Mouse (Mus musculus) G1E-ER4 (cell line): ENCODE data around the gene Lrfn5. TPM values are rescaled to one million over a fixed set of nuclear protein-coding genes. Genes with fewer than 3 reads are reported as not detected.

Experiments used
- GATA1 ChIP-seq: IDR thresholded peaks from one replicate; pipeline ENCODE4 v1.8.0; 2012; ENCODE audit warnings: low read length, inconsistent platforms
- polyA plus RNA-seq: library from polyadenylated mRNA; stranded (reverse); fragments of >175 nt; gene quantifications from 2 replicates; pipeline ENCODE4 v1.2.3, GENCODE M21; 2012

Gene Lrfn5
- polyA plus RNA-seq: not detected in 2 replicates

DNA sequence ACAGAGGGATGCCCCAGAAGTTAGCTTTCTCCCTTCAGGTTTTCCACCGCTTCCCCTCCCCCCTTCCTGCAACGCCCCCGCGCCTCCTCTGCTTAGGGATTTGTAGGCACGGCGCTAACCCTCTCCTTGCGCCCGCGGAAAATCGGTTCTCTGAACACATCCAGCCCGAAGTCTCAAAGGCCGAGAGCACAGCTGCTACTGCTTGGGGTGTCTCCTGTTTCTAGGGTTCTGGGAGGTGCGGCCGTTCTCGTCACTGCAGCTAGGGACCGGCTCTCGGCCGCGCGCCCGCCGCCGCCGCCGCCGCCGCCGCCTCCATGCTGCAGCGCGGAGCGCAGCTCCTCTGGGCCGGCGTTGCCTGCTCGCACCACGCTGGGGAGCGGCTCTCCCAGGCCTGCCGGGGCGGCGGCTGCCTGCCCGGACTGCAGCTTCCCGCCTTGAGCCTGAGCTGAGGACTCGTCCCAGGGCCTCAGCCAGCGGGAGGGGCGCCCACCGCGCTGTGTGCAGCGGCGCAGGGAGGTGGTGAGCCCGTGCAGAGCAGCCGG lies at the start of gene Lrfn5:
Gene Lrfn5 (plus strand): TSS at position 322 of the 542 bp plus-strand sequence.
- no peak for TF ChIP-seq GATA1

DNA sequence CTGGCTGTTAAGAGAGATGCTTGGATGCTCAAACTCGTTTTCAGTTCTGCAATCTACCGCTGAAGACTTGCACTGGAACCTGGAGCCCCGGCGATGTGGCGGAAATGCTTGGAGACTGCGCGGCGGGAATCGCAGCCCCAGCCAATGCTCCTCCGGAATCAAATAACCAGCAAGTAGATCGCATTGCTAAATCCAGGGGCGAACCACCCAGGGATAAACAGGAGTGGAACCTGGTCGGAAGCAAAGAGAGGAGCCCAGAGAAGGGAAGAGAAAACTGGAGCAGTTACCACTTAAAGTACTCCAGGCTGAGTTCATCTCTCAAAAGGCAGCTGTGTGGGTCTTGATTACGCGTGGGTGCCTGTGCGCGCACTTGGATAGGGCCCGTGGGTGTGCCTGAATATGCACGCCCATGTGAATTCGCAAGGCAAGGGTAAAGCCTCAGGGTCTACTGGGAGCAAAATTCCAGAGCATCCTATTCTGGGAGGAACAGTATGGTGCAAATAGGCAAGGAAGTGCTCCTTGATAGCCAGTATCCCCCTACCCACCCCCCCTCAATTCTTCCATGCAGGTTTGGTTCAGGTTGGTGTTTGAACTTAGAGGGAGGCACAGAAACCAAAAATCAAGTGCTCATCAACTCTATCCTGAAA lies 1.3 kb upstream of the Lrfn5 start:
- no peak for TF ChIP-seq GATA1

DNA sequence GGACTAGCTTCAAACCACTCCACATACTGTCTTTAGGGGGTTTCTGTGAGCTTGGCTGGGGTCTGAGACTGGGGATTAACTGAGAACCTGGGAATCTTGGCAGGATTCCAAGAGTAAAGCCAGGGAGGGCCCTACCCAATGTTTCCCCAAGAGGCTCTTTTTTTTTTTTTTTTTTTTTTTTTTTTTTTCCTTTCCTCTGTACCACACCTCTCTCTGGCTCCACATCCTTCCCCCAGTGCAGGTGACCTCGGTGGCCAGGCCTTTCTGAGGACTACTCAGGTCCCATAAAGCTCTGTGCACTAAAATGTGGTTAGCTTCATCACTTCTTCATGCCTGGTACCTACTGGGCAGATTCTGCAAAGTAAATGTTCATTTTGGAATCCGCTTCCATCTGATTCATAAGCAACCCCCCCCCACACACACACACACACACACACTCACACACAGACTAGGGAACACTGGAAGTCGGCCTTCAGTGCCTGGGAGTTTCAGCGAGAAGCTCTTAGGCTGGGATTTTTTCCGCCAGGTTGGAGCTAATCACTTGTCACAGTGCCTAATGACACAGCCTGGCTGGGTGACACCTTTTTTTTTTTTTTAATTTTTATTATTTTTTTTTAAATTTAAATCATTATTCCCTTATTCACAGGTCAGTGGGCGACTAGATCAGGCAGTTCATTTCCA lies 662 bp upstream of the Lrfn5 start:
- TF ChIP-seq GATA1: no peak

DNA sequence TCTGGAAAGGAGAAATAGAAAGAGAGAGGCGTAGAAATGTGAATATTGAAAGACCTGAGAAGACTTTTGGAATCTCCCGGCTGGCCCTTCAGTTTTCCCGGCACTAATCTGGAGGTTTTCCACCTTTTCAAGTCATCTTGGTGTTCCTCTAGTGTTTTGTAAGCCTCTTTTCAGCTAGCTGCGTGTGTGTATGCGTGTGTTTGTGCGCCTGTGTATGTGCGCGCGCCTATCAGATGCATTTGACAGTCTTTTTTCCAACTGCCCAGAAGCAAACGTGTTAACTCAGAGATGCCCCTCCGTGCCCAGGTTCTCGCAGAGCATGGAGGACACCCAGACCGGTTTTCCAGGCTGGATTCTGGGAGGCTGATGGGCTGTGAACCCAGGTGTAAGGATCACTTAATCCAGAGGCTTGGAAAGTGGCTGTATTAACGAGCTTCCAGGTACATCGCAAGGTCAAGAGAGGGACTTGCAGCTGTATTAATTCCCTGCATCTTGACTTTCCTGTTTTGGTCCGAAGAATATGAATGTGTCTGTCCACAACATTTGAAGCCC lies 757 bp downstream of the Lrfn5 start:
- TF ChIP-seq GATA1: no peak

DNA sequence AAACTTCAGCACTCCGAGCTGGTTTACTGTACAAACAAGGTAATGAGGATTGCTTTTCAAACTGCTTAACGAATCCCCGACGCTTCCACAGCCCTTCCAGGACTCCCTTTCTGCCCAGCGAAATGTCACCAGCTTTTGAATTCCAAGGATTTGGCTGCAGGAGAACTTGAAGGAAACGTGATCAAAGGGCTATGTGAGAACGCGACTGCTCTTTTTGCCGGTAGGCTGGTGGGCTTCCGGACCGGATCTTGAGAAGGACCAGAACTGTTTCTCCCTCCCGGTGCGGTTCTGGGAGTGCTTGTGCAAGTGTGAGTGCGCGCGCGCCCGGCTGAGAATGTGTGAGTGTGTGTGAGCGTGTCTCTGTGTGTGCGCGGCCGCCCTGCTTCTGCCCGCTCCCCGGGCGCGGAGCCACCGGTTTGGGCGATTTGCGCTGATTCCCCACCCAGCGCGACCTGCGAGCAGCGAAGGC lies 1.3 kb downstream of the Lrfn5 start:
- no peak for TF ChIP-seq GATA1

DNA sequence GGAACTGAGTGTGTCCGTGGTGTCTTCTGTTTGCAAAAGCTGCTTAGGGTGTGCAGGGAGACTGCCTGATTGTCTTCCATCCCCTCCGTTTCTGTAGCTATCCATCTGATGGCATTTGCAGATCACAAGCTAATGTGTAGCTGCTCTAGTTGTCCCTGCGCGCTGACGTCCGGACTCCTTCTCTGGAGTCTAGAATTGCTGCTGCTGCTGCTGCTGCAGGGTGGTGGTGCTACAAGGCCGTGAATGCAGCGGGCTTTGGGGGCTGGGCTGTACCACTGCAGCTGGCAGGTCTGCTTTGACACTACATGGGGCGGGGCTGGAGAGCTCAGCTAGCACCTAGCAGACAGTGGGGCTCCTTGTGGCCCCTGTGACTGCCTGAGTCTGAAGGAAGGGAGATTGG lies 3.2 kb downstream of the Lrfn5 start:
- no peak for TF ChIP-seq GATA1

DNA sequence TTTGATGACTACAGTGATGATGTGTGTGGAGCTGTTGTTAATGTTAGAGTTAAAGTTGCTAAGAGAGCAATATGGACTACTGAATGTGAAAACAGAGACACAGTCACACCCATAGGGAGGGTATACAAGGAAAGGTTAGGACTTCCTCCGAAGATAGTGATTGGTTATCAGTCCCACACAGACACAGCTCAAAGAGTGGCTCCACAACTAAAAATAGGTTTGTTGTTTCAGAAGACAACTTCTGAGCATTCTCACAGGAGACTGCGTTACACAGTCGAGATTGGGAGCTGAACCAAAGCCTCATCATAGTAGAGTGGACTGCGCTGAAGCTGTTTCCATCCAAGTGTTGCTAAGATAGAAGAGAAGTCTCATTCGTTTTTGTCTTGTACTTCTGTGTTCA lies 57.0 kb downstream of the Lrfn5 start:
- no peak for TF ChIP-seq GATA1

DNA sequence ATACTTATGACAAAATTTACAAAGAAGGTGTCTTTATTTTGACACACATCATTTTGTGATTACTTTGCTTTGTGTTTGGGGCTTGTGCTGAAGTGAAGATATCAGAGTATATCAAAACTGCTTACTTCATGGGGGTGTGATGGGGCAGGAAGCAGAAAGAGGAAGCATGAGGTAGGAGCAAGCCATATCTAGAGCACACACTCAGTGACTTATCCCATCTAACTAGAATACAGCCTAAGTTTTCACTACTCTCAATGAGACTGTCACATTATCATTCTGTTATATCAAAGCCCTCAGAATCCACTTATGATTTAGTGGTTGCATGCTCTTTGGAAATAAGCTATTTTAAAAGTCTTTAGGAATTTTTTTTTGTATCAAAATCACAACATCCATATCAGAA lies 77.4 kb downstream of the Lrfn5 start:
- TF ChIP-seq GATA1: no peak

DNA sequence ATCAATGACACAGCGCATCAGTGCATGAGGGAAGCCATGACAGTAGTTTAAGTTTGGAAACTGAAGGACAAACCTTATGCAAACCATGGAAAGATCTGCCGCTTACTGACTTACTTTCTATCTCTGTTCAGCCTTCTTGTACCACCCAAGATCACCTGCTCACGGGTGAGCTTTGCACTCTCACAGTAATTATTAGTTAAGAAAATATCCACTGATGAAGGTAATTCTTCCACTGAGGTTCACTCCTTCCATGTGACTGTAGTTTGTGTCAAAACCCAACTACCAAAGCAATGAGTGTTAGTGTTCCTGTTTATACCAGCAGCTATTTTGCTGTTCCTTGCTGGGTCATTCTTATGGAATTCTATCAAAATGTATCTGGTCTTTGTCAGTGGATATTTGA lies 84.9 kb downstream of the Lrfn5 start:
- no peak for TF ChIP-seq GATA1

DNA sequence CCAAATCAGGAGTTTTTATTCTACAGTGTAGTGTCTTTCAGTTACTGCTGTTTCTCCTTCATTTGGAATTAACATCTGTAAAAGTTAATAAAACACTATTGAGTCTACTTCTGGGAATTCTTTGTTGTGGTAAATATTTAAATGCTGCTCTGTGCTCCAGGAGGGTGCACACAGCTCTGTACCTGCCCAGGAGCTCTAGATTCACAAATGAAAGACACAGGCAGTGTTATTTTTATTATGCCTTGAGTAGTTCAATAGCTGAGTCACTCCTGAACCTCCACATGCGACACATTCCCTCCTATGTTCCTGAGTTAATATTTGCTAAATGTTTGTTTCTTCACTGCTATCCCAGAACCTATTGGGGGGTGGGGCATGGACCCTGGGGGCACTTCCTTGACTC lies 87.1 kb downstream of the Lrfn5 start:
- no peak for TF ChIP-seq GATA1

DNA sequence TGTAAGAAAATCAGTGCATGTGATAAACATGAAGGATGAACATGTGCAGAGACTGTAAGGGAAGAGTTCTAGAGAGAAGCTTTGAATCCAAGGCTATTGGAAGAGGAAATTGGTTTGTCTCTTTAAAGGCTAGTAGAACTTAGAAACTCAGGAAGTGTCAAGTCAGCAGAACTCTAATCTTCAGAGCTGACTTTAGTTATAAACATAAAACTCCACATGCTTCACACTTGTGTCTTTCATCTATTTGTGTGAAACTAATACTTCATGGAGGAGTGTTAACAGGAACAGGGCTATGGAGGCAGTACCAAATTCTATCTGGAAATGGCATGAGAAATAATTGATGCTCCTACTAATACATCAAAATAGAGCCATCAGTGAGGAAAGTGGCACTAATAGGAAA lies 101.6 kb downstream of the Lrfn5 start:
- no peak for TF ChIP-seq GATA1

DNA sequence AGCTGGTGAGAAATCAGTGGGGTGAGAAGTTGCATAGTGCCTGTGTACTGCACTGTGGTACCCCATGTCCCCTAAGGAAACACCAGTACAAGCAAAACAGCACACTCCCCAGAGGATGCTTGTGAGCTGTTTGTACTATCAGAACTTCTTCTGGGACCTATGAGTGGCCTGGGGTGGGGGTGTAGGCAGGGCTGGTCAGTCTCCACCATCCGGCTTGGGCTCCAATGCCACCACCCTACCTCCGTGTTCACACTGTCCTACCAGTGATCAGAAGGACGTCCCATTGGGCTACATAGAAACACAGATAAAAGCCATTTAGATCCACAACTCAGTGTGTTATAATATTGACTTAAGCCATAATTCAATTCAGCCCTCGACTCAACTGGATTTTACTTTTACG lies 131.4 kb downstream of the Lrfn5 start:
- no peak for TF ChIP-seq GATA1

DNA sequence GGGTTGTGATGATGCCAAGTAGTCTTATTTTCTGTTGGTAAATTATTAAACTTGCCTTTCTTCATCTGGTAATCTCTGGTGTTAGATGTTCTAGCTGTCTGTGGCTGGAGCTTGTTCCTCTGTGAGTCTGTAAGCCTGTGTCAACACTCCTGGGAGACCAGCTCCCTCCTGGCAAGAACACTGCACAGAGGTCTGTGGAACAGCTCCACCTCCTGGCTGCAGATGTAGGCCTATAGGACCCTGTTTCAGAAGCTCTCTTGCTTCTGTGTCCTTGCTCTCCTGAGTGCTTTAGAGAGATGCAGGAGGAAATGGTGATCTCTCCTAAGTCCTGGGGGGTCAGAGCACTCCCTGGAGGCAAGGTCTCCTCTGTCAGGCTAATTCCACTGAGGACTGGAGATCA lies 200.2 kb downstream of the Lrfn5 start:
- TF ChIP-seq GATA1: no peak

DNA sequence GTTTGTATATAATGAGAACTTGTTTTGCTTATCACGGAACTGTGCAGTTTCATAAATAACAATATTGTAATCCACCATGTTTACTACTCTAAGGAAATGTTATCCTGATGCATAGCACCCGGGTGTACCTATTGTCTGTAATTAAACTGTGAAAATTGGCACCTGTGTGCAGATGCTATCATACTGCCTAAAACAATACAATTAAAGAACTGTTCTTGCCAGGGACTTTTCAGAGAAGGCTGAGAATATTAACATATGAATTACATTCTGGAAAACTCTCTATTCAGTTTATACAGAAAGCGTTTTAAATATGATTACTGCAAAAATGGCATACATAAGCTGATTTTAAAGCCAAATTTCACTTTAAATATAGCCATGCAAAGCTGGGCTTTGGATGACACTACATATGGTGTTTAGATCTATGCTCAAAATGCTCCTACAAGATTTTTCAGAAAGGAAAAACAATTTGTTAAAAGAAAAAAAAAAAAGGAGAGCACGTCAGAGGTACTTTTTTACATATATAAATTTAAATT lies 284.2 kb downstream of the Lrfn5 start:
- TF ChIP-seq GATA1: no peak

DNA sequence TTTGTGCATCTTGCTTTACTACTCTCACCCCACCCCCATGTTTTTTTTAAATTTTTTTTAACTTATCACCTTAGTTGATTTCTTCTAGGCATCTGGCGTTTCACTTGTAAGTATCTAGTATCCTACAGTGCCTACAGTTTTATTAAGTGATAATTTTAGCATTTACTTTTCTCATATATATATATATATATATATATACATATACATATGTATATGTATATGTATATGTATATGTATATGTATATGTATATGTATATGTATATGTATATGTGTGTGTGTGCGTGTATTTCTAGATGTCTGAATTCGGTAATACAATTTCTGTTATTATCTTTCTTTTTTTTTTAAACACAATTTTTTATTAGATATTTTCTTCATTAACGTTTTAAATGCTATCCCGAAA lies 300.7 kb downstream of the Lrfn5 start:
- TF ChIP-seq GATA1: no peak

DNA sequence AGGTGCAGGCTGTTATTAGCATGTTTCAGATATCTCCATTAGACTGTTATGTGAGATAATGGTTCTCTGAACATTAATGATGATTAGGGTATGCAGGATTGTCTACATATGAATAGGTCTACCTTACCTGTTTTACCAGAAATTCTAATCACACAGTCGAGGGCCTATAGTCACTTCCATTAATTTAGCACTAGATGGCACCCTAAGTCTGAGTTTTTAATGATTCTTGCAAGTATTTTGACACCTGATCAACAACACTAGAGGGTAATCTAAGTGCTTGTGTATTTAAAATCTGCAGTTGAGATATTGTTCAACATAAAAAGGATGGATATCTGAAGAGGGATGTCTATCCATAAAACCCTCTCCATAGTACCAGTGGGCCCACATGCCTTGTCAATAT lies 303.4 kb downstream of the Lrfn5 start:
- no peak for TF ChIP-seq GATA1
